ENCODE assay signal across 9 mouse cellular contexts in the genomic region with DNA sequence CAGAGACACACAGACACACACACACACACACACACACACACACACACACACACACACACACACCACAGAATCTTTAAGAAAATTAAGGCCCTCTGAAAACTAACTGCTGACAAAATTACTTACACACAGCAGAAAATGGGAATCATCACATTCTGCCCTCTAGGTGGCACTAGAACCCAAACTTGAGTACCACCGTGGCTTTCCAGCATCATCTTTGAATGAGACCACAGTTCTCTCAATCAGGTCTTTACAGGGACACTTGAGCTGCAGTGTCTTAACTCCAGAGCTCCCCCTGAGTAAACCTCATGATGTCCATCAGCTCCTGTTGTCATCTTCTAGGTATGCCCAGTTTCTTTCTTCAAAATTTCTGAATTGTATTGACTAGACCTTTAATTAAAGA.
A peak's percentile ranks its signal among the peaks of the same experiment; 100 is the strongest.
DNase-seq lines count a peak whose midpoint lies in the region; ATAC-seq and TF ChIP-seq lines count a peak whose summit lies in the region.
"Had no signal": no experiment of that assay in that cellular context is flagged by ENCODE, and none has a peak within 500 bp of the region (broad histone marks: within the 10 kb centered on the region; RNA-seq: fewer than 3 reads in every experiment).

No protein-coding gene starts in this region.

- H3K27ac ChIP-seq in forebrain, embryonic 14.5 days (ENCODE audit: low read depth, low read length): no peak overlapping the region
- no peak overlapping the region for H3K27ac ChIP-seq in hindbrain, postnatal 0 days
- no peak overlapping the region for H3K27ac ChIP-seq in midbrain, embryonic 10.5 days (replicated peaks)
- H3K27ac ChIP-seq: macrophage had no signal

- H3K27me3 ChIP-seq in forebrain, embryonic 14.5 days (replicated peaks; ENCODE audit: control insufficient read depth, insufficient read depth, low read length): no peaks in the 10 kb centered on the region
- no peaks in the 10 kb centered on the region for H3K27me3 ChIP-seq in hindbrain, postnatal 0 days (ENCODE audit: insufficient read depth, low read length)
- no peaks in the 10 kb centered on the region for H3K27me3 ChIP-seq in midbrain, embryonic 10.5 days (ENCODE audit: low read depth, poor library complexity, severe bottlenecking)
- H3K27me3 ChIP-seq in splenic B cell, adult 2 months (ENCODE audit: control insufficient read depth, insufficient read depth, low read length, poor library complexity, severe bottlenecking): no peaks in the 10 kb centered on the region

- no peak overlapping the region for H3K9ac ChIP-seq in forebrain, embryonic 14.5 days (ENCODE audit: low read length)
- no peak overlapping the region for H3K9ac ChIP-seq in hindbrain, postnatal 0 days (replicated peaks; ENCODE audit: low read length)

- H3K4me1 ChIP-seq in forebrain, embryonic 14.5 days (ENCODE audit: control insufficient read depth, insufficient read depth, low read length): no peaks in the 10 kb centered on the region
- H3K4me1 ChIP-seq in hindbrain, postnatal 0 days (ENCODE audit: insufficient read depth, low read length): no peaks in the 10 kb centered on the region
- 0 out of 2 replicates have a peak, but pooled peaks cover 2% of the 10 kb centered on the region for H3K4me1 ChIP-seq in midbrain, embryonic 10.5 days

- H3K4me3 ChIP-seq in forebrain, embryonic 14.5 days (ENCODE audit: low read depth, low read length): no peak overlapping the region
- no peak overlapping the region for H3K4me3 ChIP-seq in hindbrain, postnatal 0 days (ENCODE audit: low read length)
- H3K4me3 ChIP-seq in midbrain, embryonic 10.5 days: no peak overlapping the region

- TF ChIP-seq CTCF in hindbrain, postnatal 0 days (IDR thresholded peaks at IDR 0.05; ENCODE audit: low read depth): peak; percentile 89

- no peaks in the 10 kb centered on the region for H3K36me3 ChIP-seq in forebrain, embryonic 14.5 days (ENCODE audit: control insufficient read depth, insufficient read depth, low read length)
- no peaks in the 10 kb centered on the region for H3K36me3 ChIP-seq in hindbrain, postnatal 0 days (ENCODE audit: insufficient read depth, low read length)
- H3K36me3 ChIP-seq in midbrain, embryonic 10.5 days: no peaks in the 10 kb centered on the region
- no peaks in the 10 kb centered on the region for H3K36me3 ChIP-seq in splenic B cell, adult 2 months (ENCODE audit: control insufficient read depth, insufficient read depth, low read length, poor library complexity, severe bottlenecking)

- peak; percentile 11 to 12 for DNase-seq in spleen, postnatal 36 days (ENCODE audit: low spot score in 2 of 2)
- no peak for DNase-seq in spleen, postnatal 4 days (ENCODE audit: low spot score in 2 of 2)
- DNase-seq in c-Kit-positive CD71-positive TER-119-negative erythroid progenitor cells, embryonic 14.5 days (ENCODE audit: low read depth): peak; percentile 30
- DNase-seq in forebrain, embryonic 14.5 days (ENCODE audit: low spot score): peak; percentile 92
- DNase-seq in hindbrain, postnatal 0 days (ENCODE audit: low spot score): peak; percentile 93
- peak; percentile 43 to 59 for DNase-seq in layer of hippocampus, postnatal 36 days
- peak; percentile 60 for DNase-seq in midbrain, embryonic 10.5 days (ENCODE audit: low spot score)
- peak; percentile 66 for DNase-seq in splenic B cell, adult 2 months (ENCODE audit: low read depth, low spot score)

- H3K4me2 ChIP-seq in forebrain, embryonic 14.5 days (ENCODE audit: low read length): no peak overlapping the region
- no peak overlapping the region for H3K4me2 ChIP-seq in hindbrain, postnatal 0 days (ENCODE audit: low read depth, low read length)

- no peaks in the 10 kb centered on the region for H3K9me3 ChIP-seq in forebrain, embryonic 14.5 days (replicated peaks; ENCODE audit: control insufficient read depth, low read length)
- no peaks in the 10 kb centered on the region for H3K9me3 ChIP-seq in hindbrain, postnatal 0 days (ENCODE audit: low read length)
- no peaks in the 10 kb centered on the region for H3K9me3 ChIP-seq in midbrain, embryonic 10.5 days (replicated peaks)

- WGBS in forebrain, embryonic 14.5 days: 3% methylated on average over 1 of the region's 1 CpGs
- 0% methylated on average over 1 of the region's 1 CpGs for WGBS in hindbrain, postnatal 0 days
- WGBS in midbrain, embryonic 10.5 days: 0% methylated on average over 1 of the region's 1 CpGs

- peak; percentile 76 for ATAC-seq in forebrain, embryonic 14.5 days
- ATAC-seq in hindbrain, postnatal 0 days: peak; percentile 78

Comparison
In these comparisons a context has a peak if more than half of its experiments do, and no peak if none do; other contexts are left out.
1. DNase-seq: peak in spleen, postnatal 36 days (2 of 2), c-Kit-positive CD71-positive TER-119-negative erythroid progenitor cells, embryonic 14.5 days (single experiment), forebrain, embryonic 14.5 days (single experiment), hindbrain, postnatal 0 days (single experiment), layer of hippocampus, postnatal 36 days (2 of 2), midbrain, embryonic 10.5 days (single experiment) and splenic B cell, adult 2 months (single experiment); none in spleen, postnatal 4 days (0 of 2).